Comparison of ENCODE assay signal across 9 mouse cellular contexts in genomic region chr7:111663139-111664073, GRCm38 (mm10).
DNase-seq lines count a peak whose midpoint lies in the region; ATAC-seq and TF ChIP-seq lines count a peak whose summit lies in the region.
"Had no signal": no experiment of that assay in that cellular context is flagged by ENCODE, and none has a peak within 500 bp of the region (broad histone marks: within the 10 kb centered on the region; RNA-seq: fewer than 3 reads in every experiment).

No protein-coding gene starts in this region.

- H3K4me1 ChIP-seq in midbrain, embryonic 14.5 days (ENCODE audit: control insufficient read depth, insufficient read depth, low read length): no peaks in the 10 kb centered on the region
- H3K4me1 ChIP-seq in midbrain, embryonic 13.5 days (replicated peaks): peaks cover 15% of the 10 kb centered on the region; the same call in 1 of the 2 replicates
- peaks cover 19% of the 10 kb centered on the region for H3K4me1 ChIP-seq in embryonic facial prominence, embryonic 13.5 days
- H3K4me1 ChIP-seq in midbrain, postnatal 0 days (ENCODE audit: insufficient read depth, low read length): no peaks in the 10 kb centered on the region; the same call in 1 of the 2 replicates
- H3K4me1 ChIP-seq in forebrain, embryonic 12.5 days: peaks cover 7% of the 10 kb centered on the region; the same call in 1 of the 2 replicates
- H3K4me1 ChIP-seq: heart, embryonic 15.5 days had no signal

- no peaks in the 10 kb centered on the region for H3K36me3 ChIP-seq in midbrain, embryonic 14.5 days (ENCODE audit: control insufficient read depth, insufficient read depth, low read length)
- H3K36me3 ChIP-seq in midbrain, embryonic 13.5 days: no peaks in the 10 kb centered on the region
- no peaks in the 10 kb centered on the region for H3K36me3 ChIP-seq in embryonic facial prominence, embryonic 13.5 days
- no peaks in the 10 kb centered on the region for H3K36me3 ChIP-seq in midbrain, postnatal 0 days (ENCODE audit: insufficient read depth, low read length)
- H3K36me3 ChIP-seq in forebrain, embryonic 12.5 days (replicated peaks): no peaks in the 10 kb centered on the region
- H3K36me3 ChIP-seq: heart, embryonic 15.5 days had no signal

- no peak overlapping the region for H3K9ac ChIP-seq in midbrain, embryonic 14.5 days (replicated peaks; ENCODE audit: low read length)
- no peak overlapping the region for H3K9ac ChIP-seq in midbrain, embryonic 13.5 days (replicated peaks)
- 0 out of 2 replicates have a peak overlapping the region, but pooled peaks have one; percentile 22 for H3K9ac ChIP-seq in embryonic facial prominence, embryonic 13.5 days
- H3K9ac ChIP-seq in midbrain, postnatal 0 days (replicated peaks; ENCODE audit: low read length, poor library complexity, severe bottlenecking): no peak overlapping the region
- no peak overlapping the region for H3K9ac ChIP-seq in forebrain, embryonic 12.5 days
- H3K9ac ChIP-seq: heart, embryonic 15.5 days had no signal

- TF ChIP-seq CTCF in midbrain, postnatal 0 days (IDR thresholded peaks at IDR 0.05): no peak

- H3K9me3 ChIP-seq in midbrain, embryonic 14.5 days (ENCODE audit: control insufficient read depth, low read length): no peaks in the 10 kb centered on the region
- H3K9me3 ChIP-seq in midbrain, embryonic 13.5 days: no peaks in the 10 kb centered on the region
- no peaks in the 10 kb centered on the region for H3K9me3 ChIP-seq in embryonic facial prominence, embryonic 13.5 days
- no peaks in the 10 kb centered on the region for H3K9me3 ChIP-seq in midbrain, postnatal 0 days (ENCODE audit: low read length)
- no peaks in the 10 kb centered on the region for H3K9me3 ChIP-seq in forebrain, embryonic 12.5 days
- H3K9me3 ChIP-seq: heart, embryonic 15.5 days had no signal

- no peak for DNase-seq in midbrain, embryonic 14.5 days
- DNase-seq in kidney, adult 8-10 months: peak; percentile 20 to 23
- peak; percentile 31 for DNase-seq in midbrain, postnatal 0 days (ENCODE audit: low spot score)
- no peak for DNase-seq in left cerebral cortex, postnatal 14 days (ENCODE audit: low spot score in 2 of 2)
- no peak for DNase-seq in frontal cortex, postnatal 10 days (ENCODE audit: low spot score in 2 of 2)

- intact Hi-C loops in left cerebral cortex, postnatal 14 days (cut with DNase I): no loop called here

- WGBS in midbrain, embryonic 14.5 days: 66% methylated on average over 14 of the region's 14 CpGs
- WGBS in midbrain, embryonic 13.5 days: 60% methylated on average over 14 of the region's 14 CpGs
- WGBS in embryonic facial prominence, embryonic 13.5 days: 53% methylated on average over 14 of the region's 14 CpGs
- WGBS in midbrain, postnatal 0 days: 69% methylated on average over 14 of the region's 14 CpGs
- WGBS in forebrain, embryonic 12.5 days: 74% methylated on average over 14 of the region's 14 CpGs

- no peak overlapping the region for H3K4me3 ChIP-seq in midbrain, embryonic 14.5 days (replicated peaks; ENCODE audit: low read depth, low read length)
- H3K4me3 ChIP-seq in midbrain, embryonic 13.5 days (replicated peaks): no peak overlapping the region
- no peak overlapping the region for H3K4me3 ChIP-seq in embryonic facial prominence, embryonic 13.5 days
- H3K4me3 ChIP-seq in midbrain, postnatal 0 days (ENCODE audit: low read depth, low read length): no peak overlapping the region
- no peak overlapping the region for H3K4me3 ChIP-seq in forebrain, embryonic 12.5 days (replicated peaks)
- H3K4me3 ChIP-seq: heart, embryonic 15.5 days had no signal

- no peaks in the 10 kb centered on the region for H3K27me3 ChIP-seq in midbrain, embryonic 14.5 days (ENCODE audit: control insufficient read depth, insufficient read depth, low read length)
- H3K27me3 ChIP-seq in midbrain, embryonic 13.5 days: no peaks in the 10 kb centered on the region
- no peaks in the 10 kb centered on the region for H3K27me3 ChIP-seq in embryonic facial prominence, embryonic 13.5 days
- H3K27me3 ChIP-seq in midbrain, postnatal 0 days (ENCODE audit: insufficient read depth, low read length): no peaks in the 10 kb centered on the region
- no peaks in the 10 kb centered on the region for H3K27me3 ChIP-seq in forebrain, embryonic 12.5 days
- H3K27me3 ChIP-seq: heart, embryonic 15.5 days had no signal

- H3K27ac ChIP-seq in midbrain, embryonic 14.5 days (replicated peaks; ENCODE audit: low read depth, low read length): 0 out of 2 replicates have a peak overlapping the region, but pooled peaks have one; percentile 33
- no peak overlapping the region for H3K27ac ChIP-seq in midbrain, embryonic 13.5 days
- peak overlapping the region; percentile 55 for H3K27ac ChIP-seq in embryonic facial prominence, embryonic 13.5 days
- 0 out of 2 replicates have a peak overlapping the region, but pooled peaks have one; percentile 18 for H3K27ac ChIP-seq in midbrain, postnatal 0 days (ENCODE audit: low read depth, low read length)
- no peak overlapping the region for H3K27ac ChIP-seq in forebrain, embryonic 12.5 days
- H3K27ac ChIP-seq: heart, embryonic 15.5 days had no signal

- no peak for ATAC-seq in midbrain, embryonic 14.5 days (ENCODE audit: low FRiP score, low TSS enrichment)
- no peak for ATAC-seq in midbrain, embryonic 13.5 days
- ATAC-seq in embryonic facial prominence, embryonic 13.5 days (ENCODE audit: insufficient number of reproducible peaks, insufficient read depth, low FRiP score, low TSS enrichment, low read depth): no peak
- ATAC-seq in midbrain, postnatal 0 days (ENCODE audit: low FRiP score): no peak
- no peak for ATAC-seq in forebrain, embryonic 12.5 days (ENCODE audit: low FRiP score)

- no peak overlapping the region for H3K4me2 ChIP-seq in midbrain, embryonic 14.5 days (ENCODE audit: low read length)
- no peak overlapping the region for H3K4me2 ChIP-seq in midbrain, embryonic 13.5 days (replicated peaks)
- no peak overlapping the region for H3K4me2 ChIP-seq in embryonic facial prominence, embryonic 13.5 days
- H3K4me2 ChIP-seq in midbrain, postnatal 0 days (ENCODE audit: low read depth, low read length, poor library complexity, severe bottlenecking): no peak overlapping the region
- no peak overlapping the region for H3K4me2 ChIP-seq in forebrain, embryonic 12.5 days
- H3K4me2 ChIP-seq: heart, embryonic 15.5 days had no signal

Comparison
In these comparisons a context has a peak if more than half of its experiments do, and no peak if none do; other contexts are left out.
1. DNase-seq: peak in kidney, adult 8-10 months (2 of 2) and midbrain, postnatal 0 days (single experiment); none in midbrain, embryonic 14.5 days (single experiment), left cerebral cortex, postnatal 14 days (0 of 2) and frontal cortex, postnatal 10 days (0 of 2).
2. H3K27ac ChIP-seq: peak in midbrain, embryonic 14.5 days (single experiment), embryonic facial prominence, embryonic 13.5 days (single experiment) and midbrain, postnatal 0 days (single experiment); none in midbrain, embryonic 13.5 days (single experiment) and forebrain, embryonic 12.5 days (single experiment).